Mouse (Mus musculus) hindbrain, postnatal 0 days (tissue): ENCODE results near the gene Pgap3. TPM values are rescaled to one million over a fixed set of nuclear protein-coding genes. Genes with fewer than 3 reads are reported as not detected.

Experiments used
- ATAC-seq: fragments of 200-750 bp; cut with Nextera tagmentation; 2 replicates; pipeline ENCODE4 v1.8.0; 2017; ENCODE audit warnings: mild to moderate bottlenecking, moderate TSS enrichment, moderate library complexity
- DNase-seq: peaks from one replicate; pipeline ENCODE4 v3.0.0-alpha.2; 2015; ENCODE audit warnings: low spot score
- H3K27ac ChIP-seq: fragments of 300-500 bp; sonication (generic); 2 replicates; pipeline ENCODE4 v1.5.1; 2014; ENCODE audit warnings: mild to moderate bottlenecking
- H3K27me3 ChIP-seq: fragments of 300-500 bp; sonication (generic); 2 replicates; pipeline ENCODE4 v1.6.1; 2014; ENCODE audit warnings: low read length, mixed read lengths; ENCODE audit not compliant: insufficient read depth
- H3K36me3 ChIP-seq: fragments of 300-500 bp; sonication (generic); 2 replicates; pipeline ENCODE4 v1.6.1; 2014; ENCODE audit warnings: low read length, mixed read lengths; ENCODE audit not compliant: insufficient read depth
- H3K4me1 ChIP-seq: fragments of 300-500 bp; sonication (generic); 2 replicates; pipeline ENCODE4 v1.6.1; 2014; ENCODE audit warnings: antibody characterized with exemption, low read length, mixed read lengths; ENCODE audit not compliant: insufficient read depth
- H3K4me2 ChIP-seq: fragments of 300-500 bp; sonication (generic); 2 replicates; pipeline ENCODE4 v1.6.1; 2014; ENCODE audit warnings: low read depth, mild to moderate bottlenecking, low read length, moderate library complexity, mixed read lengths
- H3K4me3 ChIP-seq: fragments of 300-500 bp; sonication (generic); 2 replicates; pipeline ENCODE4 v1.5.1; 2014; ENCODE audit warnings: low read length
- H3K9ac ChIP-seq: fragments of 300-500 bp; sonication (generic); replicated peaks from 2 replicates; pipeline ENCODE4 v1.6.1; 2014; ENCODE audit warnings: mild to moderate bottlenecking, low read length, moderate library complexity, mixed read lengths
- H3K9me3 ChIP-seq: fragments of 300-500 bp; sonication (generic); 2 replicates; pipeline ENCODE4 v1.6.1; 2016; ENCODE audit warnings: low read length, mixed read lengths
- CTCF ChIP-seq: IDR thresholded peaks from 2 replicates; pipeline ENCODE4 v1.5.1; 2016; ENCODE audit warnings: antibody characterized with exemption, control low read depth, low read depth
- WGBS: fragments of 180-500 bp; shearing (Covaris S2); extraction: QIAGEN DNeasy Blood & Tissue Kit; methylation state at CpG from one replicate; pipeline ENCODE4 v1.1.7; 2014; 5-methylcytosine and 5-hydroxymethylcytosine counted together
- polyA plus RNA-seq: library from polyadenylated mRNA; unstranded; fragments of >200 nt; fragmentation: Nextera tagmentation; extraction: Ambion mirVana; gene quantifications from 2 replicates; pipeline ENCODE4 v1.2.1, GENCODE M21; 2015
- total RNA-seq: library from RNA; depleted of rRNA; stranded (reverse); fragments of >200 nt; gene quantifications from 2 replicates; pipeline ENCODE4 v1.2.3, GENCODE M21; 2014; rRNA removed

The Pgap3 gene
- total and polyA plus RNA-seq, 2 experiments from 2014 or later, result 9.2 to 12.0 TPM

- Histone ChIP-seq H3K4me1 (peaks cover 15% of the 10 kb centered on the region; the same call in 1 of the 2 replicates), H3K9ac (no peak overlapping the region), H3K27ac (no peak overlapping the region), H3K9me3 (no peaks in the 10 kb centered on the region), H3K4me3 (peak overlapping the region; percentile 21), H3K27me3 (peaks cover 20% of the 10 kb centered on the region), H3K36me3 (no peaks in the 10 kb centered on the region), H3K4me2 (peak overlapping the region; percentile 51)
- TF ChIP-seq CTCF, result peak; percentile 88
- no peak for ATAC-seq
- WGBS, result 1% methylated on average over 14 of the region's 14 CpGs
- DNase-seq, result peak; percentile 84
These were observed 55.0 kb downstream of the Pgap3 start for GRCm38 (mm10) chr11:98345253-98345652.

- Histone ChIP-seq H3K9me3 (no peaks in the 10 kb centered on the region), H3K27me3 (peaks cover 9% of the 10 kb centered on the region; the same call in 1 of the 2 replicates), H3K27ac (0 out of 2 replicates have a peak overlapping the region, but pooled peaks have one; percentile 15), H3K4me3 (peak overlapping the region; percentile 33), H3K36me3 (no peaks in the 10 kb centered on the region), H3K4me1 (peaks cover 11% of the 10 kb centered on the region; the same call in 1 of the 2 replicates), H3K4me2 (peak overlapping the region; percentile 63), H3K9ac (0 out of 2 replicates have a peak overlapping the region, but pooled peaks have one; percentile 33)
- peak; percentile 62 for ATAC-seq
- peak; percentile 94 for DNase-seq
- TF ChIP-seq CTCF, result peak; percentile 100
- WGBS, result 1% methylated on average over 29 of the region's 29 CpGs
These were observed 58.0 kb downstream of the Pgap3 start for GRCm38 (mm10) chr11:98342000-98342945.

GRCm38 (mm10) chr11:98341174-98341573, 59.1 kb downstream of the Pgap3 start:
- peaks cover 15% of the 10 kb centered on the region; the same call in 1 of the 2 replicates for H3K27me3 ChIP-seq
- H3K36me3 ChIP-seq, result no peaks in the 10 kb centered on the region
- no peak overlapping the region for H3K4me3 ChIP-seq
- no peak overlapping the region for H3K4me2 ChIP-seq
- no peak for TF ChIP-seq CTCF
- H3K9me3 ChIP-seq, result no peaks in the 10 kb centered on the region
- ATAC-seq (no peak), DNase-seq (no peak)
- H3K27ac ChIP-seq, result no peak overlapping the region
- H3K4me1 ChIP-seq, result peaks cover 11% of the 10 kb centered on the region; the same call in 1 of the 2 replicates
- H3K9ac ChIP-seq, result no peak overlapping the region
- 61% methylated on average over 4 of the region's 4 CpGs for WGBS

GRCm38 (mm10) chr11:98340597-98340996, 59.7 kb downstream of the Pgap3 start:
- no peaks in the 10 kb centered on the region for H3K9me3 ChIP-seq
- H3K27ac ChIP-seq, result no peak overlapping the region
- ATAC-seq (no peak), DNase-seq (no peak)
- no peak overlapping the region for H3K4me3 ChIP-seq
- H3K4me2 ChIP-seq, result no peak overlapping the region
- TF ChIP-seq CTCF, result no peak
- no peaks in the 10 kb centered on the region for H3K36me3 ChIP-seq
- H3K27me3 ChIP-seq, result peaks cover 20% of the 10 kb centered on the region; the same call in 1 of the 2 replicates
- H3K9ac ChIP-seq, result no peak overlapping the region
- WGBS, result 13% methylated on average over 4 of the region's 4 CpGs
- peaks cover 11% of the 10 kb centered on the region; the same call in 1 of the 2 replicates for H3K4me1 ChIP-seq

- H3K9me3 ChIP-seq, result no peaks in the 10 kb centered on the region
- peak overlapping the region; percentile 44; the same call in 1 of the 2 replicates for H3K9ac ChIP-seq
- no peak for TF ChIP-seq CTCF
- 15% methylated on average over 11 of the region's 11 CpGs for WGBS
- peak overlapping the region; percentile 56; the same call in 1 of the 2 replicates for H3K4me3 ChIP-seq
- H3K27ac ChIP-seq, result peak overlapping the region; percentile 93
- no peaks in the 10 kb centered on the region for H3K36me3 ChIP-seq
- peaks cover 28% of the 10 kb centered on the region for H3K27me3 ChIP-seq
- DNase-seq (no peak), ATAC-seq (0 out of 2 replicates have a peak, but pooled peaks have one; percentile 4)
- H3K4me1 ChIP-seq, result peaks cover 12% of the 10 kb centered on the region
- peak overlapping the region; percentile 94 for H3K4me2 ChIP-seq
These were observed 60.5 kb downstream of the Pgap3 start for GRCm38 (mm10) chr11:98339679-98340287.

GRCm38 (mm10) chr11:98339071-98339501, 61.2 kb downstream of the Pgap3 start:
- under 1% methylated on average over 19 of the region's 19 CpGs for WGBS
- ATAC-seq (no peak), DNase-seq (peak; percentile 62)
- H3K27ac ChIP-seq, result peak overlapping the region; percentile 93
- no peak for TF ChIP-seq CTCF
- H3K4me1 ChIP-seq, result peaks cover 19% of the 10 kb centered on the region
- no peaks in the 10 kb centered on the region for H3K36me3 ChIP-seq
- H3K9me3 ChIP-seq, result no peaks in the 10 kb centered on the region
- peak overlapping the region; percentile 68 for H3K9ac ChIP-seq
- H3K4me2 ChIP-seq, result peak overlapping the region; percentile 94
- H3K4me3 ChIP-seq, result peak overlapping the region; percentile 56
- H3K27me3 ChIP-seq, result peaks cover 31% of the 10 kb centered on the region

Other genes starting within 250 kb of the Pgap3 start
- gene Med1, start 207.2 kb downstream of the Pgap3 start, total RNA-seq, result 32.7 and 39.5 TPM in 2 replicates
- 48.9 and 49.0 TPM in 2 replicates for gene Med1, start 207.2 kb downstream of the Pgap3 start, polyA plus RNA-seq
- 27.4 and 28.5 TPM in 2 replicates for gene Cdk12, start 197.4 kb downstream of the Pgap3 start, total RNA-seq
- 5.8 and 6.6 TPM in 2 replicates for gene Cdk12, start 197.4 kb downstream of the Pgap3 start, polyA plus RNA-seq
- 87.0 and 93.2 TPM in 2 replicates for gene Neurod2, start 70.8 kb downstream of the Pgap3 start, total RNA-seq
- gene Neurod2, start 70.8 kb downstream of the Pgap3 start, polyA plus RNA-seq, result 30.7 and 34.3 TPM in 2 replicates
- gene Ppp1r1b, start 52.1 kb downstream of the Pgap3 start, total RNA-seq, result 1.3 and 3.5 TPM in 2 replicates
- 18.0 and 19.1 TPM in 2 replicates for gene Ppp1r1b, start 52.1 kb downstream of the Pgap3 start, polyA plus RNA-seq
- gene Stard3, start 42.1 kb downstream of the Pgap3 start, total RNA-seq, result 44.0 and 52.4 TPM in 2 replicates
- gene Stard3, start 42.1 kb downstream of the Pgap3 start, polyA plus RNA-seq, result 28.4 and 31.9 TPM in 2 replicates
- gene Tcap, start 16.7 kb downstream of the Pgap3 start, total RNA-seq, result 0.26 and 4.4 TPM in 2 replicates
- gene Tcap, start 16.7 kb downstream of the Pgap3 start, polyA plus RNA-seq, result not detected in 2 replicates
- gene Pnmt, start 14.0 kb downstream of the Pgap3 start, total RNA-seq, result 1.2 and 5.4 TPM in 2 replicates
- gene Pnmt, start 14.0 kb downstream of the Pgap3 start, polyA plus RNA-seq, result 5.4 and 5.5 TPM in 2 replicates
- 8.0 and 11.7 TPM in 2 replicates for gene Erbb2, start 12.0 kb upstream of the Pgap3 start, total RNA-seq
- gene Erbb2, start 12.0 kb upstream of the Pgap3 start, polyA plus RNA-seq, result 4.9 and 5.1 TPM in 2 replicates
- gene Mien1, start 38.5 kb upstream of the Pgap3 start, total RNA-seq, result 70.0 and 73.9 TPM in 2 replicates
- 259 and 264 TPM in 2 replicates for gene Mien1, start 38.5 kb upstream of the Pgap3 start, polyA plus RNA-seq
- 1.5 and 2.7 TPM in 2 replicates for gene Grb7, start 45.9 kb upstream of the Pgap3 start, total RNA-seq
- 1.7 and 2.0 TPM in 2 replicates for gene Grb7, start 45.9 kb upstream of the Pgap3 start, polyA plus RNA-seq
- gene Ikzf3, start 145.5 kb upstream of the Pgap3 start, total RNA-seq, result not detected in 2 replicates
- 0.18 and 0.20 TPM in 2 replicates for gene Ikzf3, start 145.5 kb upstream of the Pgap3 start, polyA plus RNA-seq
- not detected in 2 replicates for gene Zpbp2, start 150.6 kb upstream of the Pgap3 start, total RNA-seq
- gene Zpbp2, start 150.6 kb upstream of the Pgap3 start, polyA plus RNA-seq, result 0.42 and 0.45 TPM in 2 replicates
- gene Ormdl3, start 186.9 kb upstream of the Pgap3 start, total RNA-seq, result 103 and 112 TPM in 2 replicates
- gene Ormdl3, start 186.9 kb upstream of the Pgap3 start, polyA plus RNA-seq, result 98.8 and 100 TPM in 2 replicates
- gene Lrrc3c, start 197.8 kb upstream of the Pgap3 start, total RNA-seq, result not detected in 2 replicates
- gene Lrrc3c, start 197.8 kb upstream of the Pgap3 start, polyA plus RNA-seq, result not detected in 2 replicates
- 0.21 TPM in 1 of 2 replicates, not detected in the other for gene Gm12355, start 225.2 kb upstream of the Pgap3 start, total RNA-seq
- gene Gm12355, start 225.2 kb upstream of the Pgap3 start, polyA plus RNA-seq, result 0.25 and 0.33 TPM in 2 replicates
- 0.68 TPM in 1 of 2 replicates, not detected in the other for gene Gsdma3, start 225.9 kb upstream of the Pgap3 start, total RNA-seq
- not detected in 2 replicates for gene Gsdma3, start 225.9 kb upstream of the Pgap3 start, polyA plus RNA-seq
- not detected in 2 replicates for gene Gsdma2, start 246.3 kb upstream of the Pgap3 start, total RNA-seq
- not detected in 2 replicates for gene Gsdma2, start 246.3 kb upstream of the Pgap3 start, polyA plus RNA-seq